Mouse (Mus musculus): ENCODE measurements around the gene Rab3gap1. TPM values are rescaled to one million over a fixed set of nuclear protein-coding genes. Genes with fewer than 3 reads are reported as not detected.

Rab3gap1 gene
- total and polyA plus RNA-seq, 2 experiments from 2014 or later = 13.5 to 34.6 TPM

GRCm38 (mm10) chr1:127989876-127990731 is 121.5 kb downstream of the Rab3gap1 start:
- no peak overlapping the region; the same call in 1 of the 2 replicates for H3K4me2 ChIP-seq (ENCODE audit: low read depth)
- H3K9ac ChIP-seq = no peak overlapping the region
- H3K27ac ChIP-seq (ENCODE audit: low read depth, low read length) = peak overlapping the region; percentile 79
- no peaks in the 10 kb centered on the region for H3K9me3 ChIP-seq (ENCODE audit: low read length)
- peak; percentile 76 for DNase-seq
- TF ChIP-seq CTCF (IDR thresholded peaks at IDR 0.05; ENCODE audit: low read depth) = no peak
- WGBS = 30% methylated on average over 9 of the region's 9 CpGs
- H3K36me3 ChIP-seq (ENCODE audit: insufficient read depth) = no peaks in the 10 kb centered on the region
- H3K4me1 ChIP-seq (ENCODE audit: insufficient read depth) = peaks cover 17% of the 10 kb centered on the region
- H3K4me3 ChIP-seq (ENCODE audit: low read depth, low read length) = no peak overlapping the region
- no peaks in the 10 kb centered on the region for H3K27me3 ChIP-seq (ENCODE audit: insufficient read depth, low read length)
- ATAC-seq = peak; percentile 91

Other genes with a start within 250 kb of the Rab3gap1 start
- 30.7 and 36.7 TPM in 2 replicates for gene Tmem163, start 189.2 kb upstream of the Rab3gap1 start, total RNA-seq (2014; rRNA removed)
- gene Tmem163, start 189.2 kb upstream of the Rab3gap1 start, polyA plus RNA-seq (2015; fragmentation: Nextera tagmentation; extraction: Ambion mirVana) = 25.9 and 37.1 TPM in 2 replicates
- not detected in 2 replicates for gene Acmsd, start 139.4 kb upstream of the Rab3gap1 start, total RNA-seq (2014; rRNA removed)
- gene Acmsd, start 139.4 kb upstream of the Rab3gap1 start, polyA plus RNA-seq (2015; fragmentation: Nextera tagmentation; extraction: Ambion mirVana) = 0.11 TPM in 1 of 2 replicates, not detected in the other
- gene Ccnt2, start 94.6 kb upstream of the Rab3gap1 start, total RNA-seq (2014; rRNA removed) = 36.2 and 51.5 TPM in 2 replicates
- gene Ccnt2, start 94.6 kb upstream of the Rab3gap1 start, polyA plus RNA-seq (2015; fragmentation: Nextera tagmentation; extraction: Ambion mirVana) = 12.8 and 23.2 TPM in 2 replicates
- 3.2 and 4.6 TPM in 2 replicates for gene Map3k19, start 13.7 kb upstream of the Rab3gap1 start, total RNA-seq (2014; rRNA removed)
- gene Map3k19, start 13.7 kb upstream of the Rab3gap1 start, polyA plus RNA-seq (2015; fragmentation: Nextera tagmentation; extraction: Ambion mirVana) = 0.28 and 0.94 TPM in 2 replicates
- gene Zranb3, start 234.3 kb downstream of the Rab3gap1 start, total RNA-seq (2014; rRNA removed) = 4.1 and 4.8 TPM in 2 replicates
- 2.3 and 2.7 TPM in 2 replicates for gene Zranb3, start 234.3 kb downstream of the Rab3gap1 start, polyA plus RNA-seq (2015; fragmentation: Nextera tagmentation; extraction: Ambion mirVana)
- gene R3hdm1, start 234.5 kb downstream of the Rab3gap1 start, total RNA-seq (2014; rRNA removed) = 61.5 and 67.8 TPM in 2 replicates
- 69.5 and 86.6 TPM in 2 replicates for gene R3hdm1, start 234.5 kb downstream of the Rab3gap1 start, polyA plus RNA-seq (2015; fragmentation: Nextera tagmentation; extraction: Ambion mirVana)

Data from forebrain, postnatal 0 days (tissue).